Mouse (Mus musculus) intestine, embryonic 16.5 days (tissue): ENCODE data around the gene Slfn14. TPM values are rescaled to one million over a fixed set of nuclear protein-coding genes. Genes with fewer than 3 reads are reported as not detected.
"Not testable (repeated sequence)": the region's sequence is repeated elsewhere in the genome, so short reads cannot be mapped to it uniquely, and the experiment has no call there.

ENCODE experiments used
- ATAC-seq: fragments of 200-750 bp; cut with Nextera tagmentation; 2 replicates; pipeline ENCODE4 v1.8.0; 2017; ENCODE audit warnings: moderate TSS enrichment, moderate library complexity
- H3K27ac ChIP-seq: fragments of 300-500 bp; sonication (generic); 2 replicates; pipeline ENCODE4 v1.5.1; 2014; ENCODE audit warnings: mild to moderate bottlenecking, low read length
- H3K27me3 ChIP-seq: fragments of 300-500 bp; sonication (generic); replicated peaks from 2 replicates; pipeline ENCODE4 v1.6.1; 2014; ENCODE audit warnings: low read length, control low read depth, mixed read lengths; ENCODE audit not compliant: control insufficient read depth, insufficient read depth
- H3K36me3 ChIP-seq: fragments of 300-500 bp; sonication (generic); 2 replicates; pipeline ENCODE4 v1.6.1; 2014; ENCODE audit warnings: low read length, control low read depth; ENCODE audit not compliant: control insufficient read depth, insufficient read depth
- H3K4me1 ChIP-seq: fragments of 300-500 bp; sonication (generic); 2 replicates; pipeline ENCODE4 v1.6.1; 2014; ENCODE audit warnings: low read length, control low read depth, mixed read lengths; ENCODE audit not compliant: control insufficient read depth, insufficient read depth
- H3K4me2 ChIP-seq: fragments of 300-500 bp; sonication (generic); 2 replicates; pipeline ENCODE4 v1.6.1; 2014; ENCODE audit warnings: low read depth, low read length, control low read depth
- H3K4me3 ChIP-seq: fragments of 300-500 bp; sonication (generic); 2 replicates; pipeline ENCODE4 v1.5.1; 2014; ENCODE audit warnings: mild to moderate bottlenecking, low read length
- H3K9ac ChIP-seq: fragments of 300-500 bp; sonication (generic); 2 replicates; pipeline ENCODE4 v1.6.1; 2014; ENCODE audit warnings: low read depth, low read length
- H3K9me3 ChIP-seq: fragments of 300-500 bp; sonication (generic); 2 replicates; pipeline ENCODE4 v1.6.1; 2016; ENCODE audit warnings: low read length, control low read depth; ENCODE audit not compliant: control insufficient read depth
- WGBS: fragments of 180-500 bp; shearing (Covaris S2); extraction: QIAGEN DNeasy Blood & Tissue Kit; methylation state at CpG from one replicate; pipeline ENCODE4 v1.1.7; 2014; 5-methylcytosine and 5-hydroxymethylcytosine counted together
- polyA plus RNA-seq: library from polyadenylated mRNA; unstranded; fragments of >200 nt; fragmentation: Nextera tagmentation; extraction: Ambion mirVana; gene quantifications from 2 replicates; pipeline ENCODE4 v1.2.1, GENCODE M21; 2015

The Slfn14 gene
- 0.37 and 0.73 TPM in 2 replicates for polyA plus RNA-seq

DNA sequence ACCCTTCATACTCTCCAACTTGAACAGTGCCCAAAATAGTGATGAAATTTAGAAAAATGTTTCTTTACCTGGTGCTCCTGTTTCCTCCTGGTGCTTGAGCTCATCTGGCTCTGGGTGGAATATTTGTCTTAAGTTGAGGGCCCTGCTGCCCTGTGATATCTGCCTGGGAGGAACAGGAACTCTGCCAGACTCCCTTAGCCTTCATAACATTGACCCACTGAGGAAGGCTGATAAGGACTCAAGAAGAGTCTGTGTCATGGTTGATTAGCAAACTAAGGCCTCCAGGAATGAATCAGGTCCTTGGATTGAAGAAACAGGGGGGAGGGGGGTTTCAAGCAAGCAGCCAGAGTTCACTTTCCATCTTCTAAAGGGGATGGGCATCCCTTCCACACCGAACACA, at the start of gene Slfn14:
Slfn14 (minus strand) TSS at position 161 of the 400 bp plus-strand sequence.
- no peaks in the 10 kb centered on the region for H3K9me3 ChIP-seq
- ATAC-seq: no peak
- no peak within 1 kb of the TSS for H3K9ac ChIP-seq
- 67% methylated on average over 1 of the region's 1 CpGs for WGBS
- H3K4me1 ChIP-seq: peaks cover 4% of the 10 kb centered on the region; the same call in 1 of the 2 replicates
- H3K27ac ChIP-seq: no peak within 1 kb of the TSS
- H3K4me2 ChIP-seq: no peak within 1 kb of the TSS
- no peak within 1 kb of the TSS for H3K4me3 ChIP-seq
- H3K36me3 ChIP-seq: no peaks in the 10 kb centered on the region
- H3K27me3 ChIP-seq: no peaks in the 10 kb centered on the region

DNA sequence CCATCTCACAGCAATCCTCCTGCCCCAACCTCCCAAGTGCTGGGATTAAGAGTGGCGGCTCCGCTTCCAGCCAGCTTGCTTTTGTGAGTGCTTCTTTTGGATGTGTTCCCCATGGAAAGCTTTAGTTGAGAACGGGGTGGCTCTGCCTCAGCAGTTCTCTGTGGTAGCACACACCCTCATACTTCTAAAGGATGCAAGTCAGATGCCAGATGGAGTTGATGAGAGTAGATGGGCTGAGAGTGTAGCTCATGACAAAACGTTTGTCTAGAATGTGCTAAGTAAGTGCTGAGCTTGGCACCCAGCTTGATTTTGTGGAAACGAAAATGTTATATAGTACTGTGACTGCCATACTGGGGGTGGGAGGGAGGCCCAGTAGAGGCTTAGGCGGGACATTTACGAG, 49.3 kb upstream of the Slfn14 start:
- Histone ChIP-seq H3K4me2 (no peak overlapping the region), H3K4me3 (no peak overlapping the region), H3K27ac (no peak overlapping the region), H3K9ac (no peak overlapping the region), H3K27me3 (no peaks in the 10 kb centered on the region), H3K9me3 (no peaks in the 10 kb centered on the region), H3K4me1 (no peaks in the 10 kb centered on the region), H3K36me3 (peaks cover 8% of the 10 kb centered on the region; the same call in 1 of the 2 replicates)
- WGBS: 88% methylated on average over 7 of the region's 7 CpGs
- ATAC-seq: no peak

DNA sequence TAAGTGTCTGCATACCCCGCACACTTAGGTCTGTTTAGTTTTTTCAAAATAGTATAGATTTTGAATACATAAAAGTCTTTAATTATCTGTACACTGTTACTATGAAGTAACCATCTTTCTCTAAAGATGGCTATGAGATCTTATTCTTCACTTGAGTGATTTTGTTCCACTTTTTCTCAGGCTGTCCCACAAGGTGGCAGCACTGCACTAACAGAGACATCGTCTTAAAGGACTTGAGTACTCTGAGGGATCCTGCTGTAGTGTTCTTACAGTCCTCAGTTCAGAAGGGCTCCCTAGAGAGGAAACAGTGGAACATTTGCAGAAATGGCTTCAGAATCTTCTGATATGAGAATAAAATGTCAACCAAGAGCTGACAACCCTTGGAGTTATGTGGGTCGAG, 40.9 kb upstream of the Slfn14 start:
- Histone ChIP-seq H3K4me1 (no peaks in the 10 kb centered on the region), H3K27me3 (no peaks in the 10 kb centered on the region), H3K9ac (no peak overlapping the region), H3K27ac (no peak overlapping the region), H3K36me3 (0 out of 2 replicates have a peak, but pooled peaks cover 4% of the 10 kb centered on the region), H3K4me3 (no peak overlapping the region), H3K4me2 (no peak overlapping the region), H3K9me3 (no peaks in the 10 kb centered on the region)
- ATAC-seq: no peak
- WGBS: 59% methylated on average over 3 of the region's 3 CpGs

DNA sequence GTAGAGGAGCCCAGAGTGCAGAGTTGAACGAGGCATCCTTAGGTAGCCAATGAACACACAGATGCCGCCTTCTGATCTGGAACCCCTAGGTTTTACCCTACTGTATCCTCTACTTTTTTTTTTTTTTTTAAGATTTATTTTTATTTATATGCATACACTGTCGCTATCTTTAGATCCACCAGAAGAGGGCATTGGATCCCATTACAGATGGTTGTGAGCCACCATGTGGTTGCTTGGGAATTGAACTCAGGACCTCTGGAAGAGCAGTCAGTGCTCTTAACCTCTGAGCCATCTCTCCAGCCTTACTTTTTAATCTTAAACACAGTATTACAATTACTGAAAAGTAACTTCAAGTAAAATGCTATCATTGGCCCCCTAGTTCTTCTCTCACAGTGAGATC, 40.2 kb upstream of the Slfn14 start:
- H3K36me3 ChIP-seq: peaks cover 11% of the 10 kb centered on the region; the same call in 1 of the 2 replicates
- ATAC-seq, H3K4me3 ChIP-seq, H3K9me3 ChIP-seq, H3K4me1 ChIP-seq, H3K9ac ChIP-seq, H3K27ac ChIP-seq, H3K4me2 ChIP-seq, H3K27me3 ChIP-seq: not testable (repeated sequence)
- WGBS: 88% methylated on average over 3 of the region's 3 CpGs

DNA sequence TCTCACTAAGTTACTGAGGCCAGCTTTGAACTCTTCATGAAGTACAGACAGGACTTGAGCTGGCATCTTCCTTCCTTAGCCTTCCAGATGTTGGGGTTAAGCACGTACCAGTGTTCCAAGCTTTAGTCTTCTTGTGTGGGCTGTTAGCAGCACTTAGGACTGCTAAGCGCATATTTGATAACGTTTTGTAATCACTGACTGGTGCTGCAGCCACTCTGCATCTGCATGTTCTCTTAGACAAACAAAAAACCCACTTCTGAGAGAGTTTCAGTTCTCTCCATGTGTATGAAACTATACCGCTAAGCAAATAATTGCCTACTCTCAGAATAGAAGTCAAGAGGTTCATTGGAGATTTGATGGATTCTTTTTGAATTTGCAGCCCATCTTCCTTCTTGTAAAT, 32.5 kb upstream of the Slfn14 start:
- Histone ChIP-seq H3K9ac (no peak overlapping the region), H3K4me3 (no peak overlapping the region), H3K27me3 (no peaks in the 10 kb centered on the region), H3K4me2 (no peak overlapping the region), H3K36me3 (peaks cover 7% of the 10 kb centered on the region; the same call in 1 of the 2 replicates), H3K4me1 (no peaks in the 10 kb centered on the region), H3K27ac (no peak overlapping the region), H3K9me3 (no peaks in the 10 kb centered on the region)
- 80% methylated on average over 4 of the region's 4 CpGs for WGBS
- no peak for ATAC-seq

DNA sequence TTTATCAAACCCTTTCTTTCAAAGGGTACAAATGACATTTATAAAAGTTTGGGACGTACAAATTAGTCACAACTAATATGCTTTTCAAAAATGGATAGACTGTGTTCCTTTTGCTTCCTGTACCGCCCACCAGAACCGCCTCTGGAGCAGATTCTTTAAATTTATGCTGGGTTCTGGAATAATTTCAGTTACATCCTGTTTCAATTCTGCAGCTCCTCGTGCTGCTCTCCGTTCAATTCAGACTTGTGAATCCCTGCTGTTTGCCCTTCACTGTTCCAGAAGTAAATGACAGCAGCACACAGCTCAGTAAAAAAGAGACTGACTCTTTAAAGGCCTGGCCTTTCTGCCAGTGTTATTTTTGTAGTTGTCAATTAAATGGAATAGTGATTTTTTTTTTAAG, 25.9 kb upstream of the Slfn14 start:
- no peak overlapping the region for H3K4me2 ChIP-seq
- H3K9ac ChIP-seq: no peak overlapping the region
- no peaks in the 10 kb centered on the region for H3K27me3 ChIP-seq
- H3K9me3 ChIP-seq: no peaks in the 10 kb centered on the region
- no peak overlapping the region for H3K27ac ChIP-seq
- H3K4me3 ChIP-seq: no peak overlapping the region
- no peak for ATAC-seq
- no peaks in the 10 kb centered on the region for H3K4me1 ChIP-seq
- WGBS: 77% methylated on average over 5 of the region's 5 CpGs
- H3K36me3 ChIP-seq: no peaks in the 10 kb centered on the region

DNA sequence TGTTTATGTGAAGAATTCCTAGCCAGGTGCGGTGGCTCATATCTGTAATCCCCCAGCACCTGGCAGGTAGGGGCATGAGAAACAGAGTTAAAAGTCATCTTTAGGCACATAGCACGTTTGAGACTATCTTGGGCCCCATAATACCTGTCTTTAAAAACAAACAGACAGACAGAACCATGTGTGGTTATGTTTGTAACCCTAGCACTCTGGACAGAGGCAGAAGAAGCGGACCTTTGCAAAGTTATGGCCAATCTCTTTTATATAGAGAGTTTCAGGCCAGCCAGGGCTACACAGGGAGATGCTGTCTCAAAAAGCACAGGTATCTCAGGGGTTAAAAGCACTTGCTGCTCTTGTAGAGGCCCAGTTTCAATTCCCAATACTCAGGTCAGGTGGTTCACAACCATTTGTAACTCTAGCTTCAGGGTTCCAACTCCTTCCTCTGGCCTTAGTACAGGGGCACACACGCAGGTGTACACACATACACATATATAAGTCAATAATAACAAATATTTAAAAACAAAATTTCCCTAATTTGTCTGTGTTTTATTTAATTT, 20.3 kb upstream of the Slfn14 start:
- Histone ChIP-seq H3K4me1 (peaks cover 15% of the 10 kb centered on the region), H3K27me3 (no peaks in the 10 kb centered on the region), H3K9me3 (no peaks in the 10 kb centered on the region), H3K4me3 (no peak overlapping the region), H3K4me2 (no peak overlapping the region), H3K9ac (no peak overlapping the region), H3K36me3 (no peaks in the 10 kb centered on the region), H3K27ac (no peak overlapping the region)
- 72% methylated on average over 4 of the region's 4 CpGs for WGBS
- no peak for ATAC-seq

DNA sequence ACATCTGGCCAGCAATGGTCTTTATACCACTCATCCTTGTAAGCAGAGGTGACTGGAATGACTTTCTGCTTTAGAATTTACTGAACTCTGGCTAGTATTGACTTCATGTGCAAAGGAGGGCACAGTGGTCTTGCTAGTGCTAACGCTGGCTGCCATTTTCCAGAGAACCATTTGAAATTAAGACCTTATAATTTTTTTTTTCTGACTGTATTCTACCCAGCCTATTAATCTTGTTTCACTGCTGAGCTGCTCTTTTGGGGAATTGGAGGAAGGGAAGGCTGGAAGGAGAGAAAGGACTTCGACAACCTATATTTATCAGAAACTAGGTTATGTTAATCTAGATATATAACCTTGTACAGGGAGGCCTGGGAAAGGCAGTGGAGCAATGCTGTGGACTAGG, 18.0 kb upstream of the Slfn14 start:
- H3K27ac ChIP-seq: no peak overlapping the region
- peaks cover 15% of the 10 kb centered on the region for H3K4me1 ChIP-seq
- peak overlapping the region; percentile 26; the same call in 1 of the 2 replicates for H3K4me2 ChIP-seq
- 75% methylated on average over 2 of the region's 2 CpGs for WGBS
- no peak for ATAC-seq
- no peak overlapping the region for H3K4me3 ChIP-seq
- H3K36me3 ChIP-seq: no peaks in the 10 kb centered on the region
- H3K9me3 ChIP-seq: no peaks in the 10 kb centered on the region
- no peak overlapping the region for H3K9ac ChIP-seq
- H3K27me3 ChIP-seq: no peaks in the 10 kb centered on the region

DNA sequence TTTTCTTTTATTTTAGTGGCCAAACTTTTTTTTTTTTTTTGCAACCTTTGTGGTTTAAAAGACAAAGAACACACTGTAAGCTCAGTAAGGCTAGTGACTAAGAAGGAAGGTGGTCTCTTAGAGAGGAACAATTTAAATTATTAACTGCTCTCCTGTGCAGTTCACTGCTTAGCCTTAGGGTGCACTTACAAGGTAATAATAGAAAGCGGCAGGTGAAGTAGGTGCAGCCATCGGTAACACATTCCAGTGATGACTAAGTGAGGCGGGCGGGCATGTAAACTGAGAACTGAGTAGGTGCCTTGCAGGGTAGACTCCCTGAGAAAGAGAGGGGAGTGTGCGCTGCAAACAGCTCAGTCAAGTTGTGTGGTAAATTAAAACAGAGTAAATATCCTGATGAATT, 17.2 kb upstream of the Slfn14 start:
- Histone ChIP-seq H3K36me3 (no peaks in the 10 kb centered on the region), H3K4me2 (peak overlapping the region; percentile 75), H3K27me3 (no peaks in the 10 kb centered on the region), H3K9ac (peak overlapping the region; percentile 39; the same call in 1 of the 2 replicates), H3K9me3 (no peaks in the 10 kb centered on the region), H3K27ac (no peak overlapping the region), H3K4me1 (peaks cover 15% of the 10 kb centered on the region), H3K4me3 (peak overlapping the region; percentile 21)
- WGBS: 41% methylated on average over 5 of the region's 5 CpGs
- ATAC-seq: 0 out of 2 replicates have a peak, but pooled peaks have one; percentile 15
